Mouse (Mus musculus) forebrain, embryonic 14.5 days (tissue): ENCODE measurements at regions not wholly inside any gene's neighbourhood (a gene's known extent, or its start where the extent isn't known, plus 50 kb on each side); places are given as distances from the start of the nearest gene placed in this dataset.

ENCODE experiments used
- ATAC-seq: fragments of 200-750 bp; cut with Nextera tagmentation; 2 replicates; pipeline ENCODE4 v1.8.0; 2017; ENCODE audit warnings: mild to moderate bottlenecking, moderate library complexity
- DNase-seq: peaks from one replicate; pipeline ENCODE4 v3.0.0-alpha.2; 2015; ENCODE audit warnings: low spot score
- H3K27ac ChIP-seq: fragments of 300-500 bp; sonication (generic); 2 replicates; pipeline ENCODE4 v1.5.1; 2014; ENCODE audit warnings: low read depth, mild to moderate bottlenecking, control low read depth, low read length, moderate library complexity
- H3K27me3 ChIP-seq: fragments of 300-500 bp; sonication (generic); replicated peaks from 2 replicates; pipeline ENCODE4 v1.6.1; 2014; ENCODE audit warnings: low read length, control low read depth, mixed read lengths; ENCODE audit not compliant: control insufficient read depth, insufficient read depth
- H3K36me3 ChIP-seq: fragments of 300-500 bp; sonication (generic); 2 replicates; pipeline ENCODE4 v1.6.1; 2014; ENCODE audit warnings: low read length, control low read depth; ENCODE audit not compliant: control insufficient read depth, insufficient read depth
- H3K4me1 ChIP-seq: fragments of 300-500 bp; sonication (generic); 2 replicates; pipeline ENCODE4 v1.6.1; 2014; ENCODE audit warnings: antibody characterized with exemption, low read length, control low read depth; ENCODE audit not compliant: control insufficient read depth, insufficient read depth
- H3K4me2 ChIP-seq: fragments of 300-500 bp; sonication (generic); 2 replicates; pipeline ENCODE4 v1.6.1; 2014; ENCODE audit warnings: mild to moderate bottlenecking, control low read depth, low read length
- H3K4me3 ChIP-seq: fragments of 300-500 bp; sonication (generic); 2 replicates; pipeline ENCODE4 v1.5.1; 2014; ENCODE audit warnings: low read depth, low read length, control low read depth
- H3K9ac ChIP-seq: fragments of 300-500 bp; sonication (generic); 2 replicates; pipeline ENCODE4 v1.6.1; 2014; ENCODE audit warnings: mild to moderate bottlenecking, low read length, control low read depth, moderate library complexity
- H3K9me3 ChIP-seq: fragments of 300-500 bp; sonication (generic); replicated peaks from 2 replicates; pipeline ENCODE4 v1.6.1; 2016; ENCODE audit warnings: low read length, control low read depth, mixed read lengths; ENCODE audit not compliant: control insufficient read depth
- WGBS: fragments of 180-500 bp; shearing (Covaris S2); extraction: QIAGEN DNeasy Blood & Tissue Kit; methylation state at CpG from one replicate; pipeline ENCODE4 v1.1.7; 2014; 5-methylcytosine and 5-hydroxymethylcytosine counted together

DNA sequence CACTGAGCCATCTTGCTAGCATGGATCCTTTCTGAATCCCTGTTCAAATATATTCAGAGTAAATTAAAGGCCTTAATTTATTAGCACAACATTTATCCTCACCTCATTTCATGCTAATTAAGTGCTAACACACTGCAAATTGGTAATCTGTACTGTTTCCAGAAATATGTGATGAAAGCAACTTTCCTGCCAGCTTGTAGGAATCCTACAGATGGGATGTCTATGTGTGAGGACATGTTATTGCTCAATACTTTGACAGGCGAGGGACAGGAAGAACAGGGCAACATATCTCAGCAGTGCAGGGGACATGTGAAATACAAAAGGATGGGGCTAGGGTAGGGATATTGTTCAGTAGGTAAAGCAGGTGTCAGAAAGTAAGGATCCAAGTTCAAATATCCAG is 53.0 kb upstream of the Tigd2 start:
- H3K27me3 ChIP-seq = no peaks in the 10 kb centered on the region
- no peak overlapping the region for H3K4me3 ChIP-seq
- WGBS = 61% methylated on average over 1 of the region's 1 CpGs
- no peak overlapping the region for H3K4me2 ChIP-seq
- H3K27ac ChIP-seq = 0 out of 2 replicates have a peak overlapping the region, but pooled peaks have one; percentile 35
- no peaks in the 10 kb centered on the region for H3K9me3 ChIP-seq
- no peak overlapping the region for H3K9ac ChIP-seq
- no peaks in the 10 kb centered on the region for H3K4me1 ChIP-seq
- DNase-seq = peak; percentile 80
- peak; percentile 92 for ATAC-seq
- no peaks in the 10 kb centered on the region for H3K36me3 ChIP-seq
